Mouse (Mus musculus) R1 (cell line): Measurements from ENCODE around the gene Apbb1.

Experiments used
- DNase-seq: peaks from one replicate; pipeline ENCODE4 v3.0.0-alpha.2; 2018; ENCODE audit warnings: low read depth, low spot score

The Apbb1 gene

DNA sequence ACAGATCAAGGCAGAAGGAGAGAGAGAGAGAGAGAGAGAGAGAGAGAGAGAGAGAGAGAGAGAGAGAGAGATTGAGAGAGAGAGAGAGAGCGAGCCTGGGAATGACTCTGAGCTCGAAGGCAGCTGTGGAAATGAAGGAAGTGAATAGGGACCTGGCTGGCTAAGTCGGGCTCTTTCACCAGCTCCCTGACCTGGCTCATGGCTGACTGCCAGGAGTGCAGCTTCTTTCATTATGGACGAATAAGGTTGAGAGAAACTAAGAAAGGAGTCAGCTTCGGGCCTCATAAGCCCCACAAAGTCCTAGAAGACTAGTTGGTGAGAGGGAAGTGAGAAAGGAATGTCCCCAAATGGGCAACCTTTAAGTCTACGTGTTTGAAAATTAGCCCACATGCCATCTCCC lies 61.3 kb downstream of the Apbb1 start:
- no peak for DNase-seq

DNA sequence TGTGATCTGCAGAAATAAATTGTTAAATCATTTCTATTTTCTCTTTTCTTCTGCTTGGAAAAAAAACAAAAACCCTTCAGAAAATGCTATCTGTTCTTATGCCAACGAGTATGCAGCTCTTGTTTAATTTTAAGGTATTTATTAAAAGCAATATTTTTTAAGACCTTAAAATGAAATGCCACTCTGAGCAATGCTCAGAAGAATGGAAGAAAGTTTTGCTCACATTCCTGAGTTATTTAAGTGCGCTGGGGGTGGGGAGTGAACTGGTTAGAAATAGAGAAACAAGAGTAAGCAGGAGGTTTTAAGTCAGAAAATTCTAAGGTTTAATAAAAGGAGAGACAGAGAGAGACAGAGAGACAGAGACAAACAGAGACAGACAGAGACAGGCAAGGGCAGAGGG lies 61.7 kb downstream of the Apbb1 start:
- DNase-seq: no peak

DNA sequence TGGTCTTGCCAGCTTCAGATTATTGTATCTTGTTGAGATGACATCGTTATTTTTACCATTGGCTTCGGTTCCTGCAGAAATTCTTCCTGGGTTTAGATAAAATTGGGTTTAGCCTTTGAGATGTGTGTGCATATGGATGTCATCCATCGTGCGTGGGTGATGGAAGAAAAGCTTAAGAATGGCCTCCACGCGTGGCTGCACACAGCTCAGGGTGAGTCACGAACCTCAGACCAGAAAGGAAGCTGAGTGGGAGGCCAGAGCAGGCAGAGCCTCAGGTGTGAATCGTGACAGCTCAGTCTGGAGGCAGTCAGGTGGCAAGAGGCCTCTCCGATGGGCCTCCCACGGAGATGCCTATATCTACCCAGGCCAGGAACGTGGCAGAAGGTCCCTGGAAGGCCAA lies 62.1 kb downstream of the Apbb1 start:
- no peak for DNase-seq

DNA sequence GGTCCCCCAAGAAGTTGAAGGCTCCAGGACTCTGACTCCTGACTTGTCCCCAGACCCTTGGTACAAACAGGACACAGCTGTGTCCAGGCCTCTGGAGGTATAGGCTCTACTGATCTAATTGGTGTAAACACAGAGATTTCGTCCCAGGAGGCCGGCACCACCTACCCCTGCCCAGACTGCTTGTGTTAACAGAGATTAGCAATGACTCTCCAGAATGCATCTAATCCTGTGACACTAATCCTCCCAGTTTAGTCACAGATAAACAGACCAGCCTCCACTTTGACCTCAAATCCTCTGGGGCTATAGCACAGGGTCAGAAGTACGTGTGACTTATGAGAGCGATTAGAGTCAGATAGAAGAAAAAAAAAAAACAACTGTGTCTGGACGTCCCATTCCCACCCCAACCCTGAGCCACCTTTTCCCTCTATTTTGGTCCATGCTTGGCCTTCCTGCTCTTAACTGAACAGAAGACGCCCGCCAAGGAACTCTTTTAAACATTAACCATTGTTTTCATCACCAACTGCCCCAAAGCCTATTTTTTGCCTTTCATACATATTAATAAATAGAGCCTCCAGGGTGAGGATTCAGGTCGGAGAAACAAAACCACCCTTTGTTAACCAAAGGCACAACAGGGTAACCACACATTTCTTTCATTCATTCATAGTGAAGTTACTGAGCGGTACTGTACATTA lies 64.6 kb downstream of the Apbb1 start:
- no peak for DNase-seq

DNA sequence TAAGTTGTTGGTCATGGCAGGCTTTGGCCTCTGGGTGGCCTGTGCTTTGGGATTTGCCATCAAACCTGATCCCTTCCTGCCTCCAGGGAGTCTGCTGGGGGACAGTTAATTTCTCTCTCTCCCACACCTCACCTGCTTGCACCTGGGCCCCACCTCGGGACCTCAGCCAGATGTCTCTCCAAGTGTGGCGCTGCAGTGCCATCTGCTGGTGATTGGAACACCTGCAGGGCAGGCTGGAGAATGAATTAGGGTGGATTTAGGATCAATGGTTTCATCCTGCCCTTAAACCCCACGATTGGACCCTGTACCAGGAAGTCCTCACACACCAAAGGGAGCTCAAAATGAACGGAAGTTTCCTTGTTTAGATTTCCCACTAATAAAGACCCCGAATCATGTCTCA lies 66.3 kb downstream of the Apbb1 start:
- DNase-seq: peak; percentile 61

DNA sequence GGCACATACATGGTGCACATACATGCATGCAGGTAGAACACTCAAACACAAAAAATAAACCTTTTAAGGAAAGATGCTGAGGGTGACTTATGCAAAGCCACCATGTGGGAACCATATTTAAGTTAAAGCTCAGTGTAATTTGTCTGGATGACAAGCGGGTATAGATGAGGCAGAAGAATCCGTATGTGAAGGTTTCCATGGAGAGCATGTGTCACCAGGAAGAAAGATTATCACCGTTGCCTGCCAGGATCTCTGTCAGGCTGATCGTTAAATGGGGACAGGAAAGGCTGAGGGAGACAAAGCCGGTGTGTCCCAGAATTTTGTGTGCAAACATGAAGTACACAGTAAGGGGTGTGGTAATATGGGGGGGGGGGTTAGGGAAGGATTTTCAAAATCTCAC lies 66.9 kb downstream of the Apbb1 start:
- no peak for DNase-seq

DNA sequence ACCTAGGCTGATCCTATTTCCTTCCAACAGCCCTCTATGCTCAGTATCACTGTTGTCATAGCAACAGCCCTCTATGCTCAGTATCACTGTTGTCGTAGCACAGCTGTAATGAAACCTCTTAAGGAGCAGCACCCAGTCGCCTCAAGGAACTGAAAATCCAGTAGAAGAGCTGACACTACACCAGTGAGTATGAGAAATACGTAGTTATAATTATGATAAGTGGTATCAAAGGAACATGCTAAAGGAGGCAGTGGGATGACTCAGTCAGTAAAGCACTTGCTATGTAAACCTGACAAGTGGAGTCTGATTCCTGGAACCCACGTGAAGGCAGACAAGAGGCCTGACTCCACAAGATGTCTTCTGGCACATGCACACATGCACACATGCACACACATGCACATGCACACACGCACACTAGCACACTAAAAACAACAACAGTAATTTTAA lies 67.6 kb downstream of the Apbb1 start:
- DNase-seq: peak; percentile 7

DNA sequence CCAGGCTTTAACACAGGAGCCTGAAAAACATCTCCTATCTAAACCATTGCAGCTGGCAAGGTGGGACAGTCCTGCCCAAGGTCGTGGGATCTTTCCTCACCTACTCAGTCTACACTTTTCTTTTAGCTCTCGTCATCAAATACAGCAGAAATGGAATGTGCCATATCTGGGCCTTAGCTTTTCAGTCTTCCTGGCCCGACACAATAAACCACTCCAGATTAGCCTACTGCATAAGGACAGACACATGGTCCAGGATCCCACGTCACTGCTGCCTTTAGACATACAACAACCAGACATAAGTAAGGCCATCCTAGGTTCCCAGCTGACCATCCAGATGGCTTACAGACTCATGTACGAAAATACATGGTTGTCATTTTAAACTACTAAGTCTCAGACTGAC lies 71.3 kb downstream of the Apbb1 start:
- DNase-seq: no peak
